Mouse (Mus musculus) hindbrain, postnatal 0 days (tissue): ENCODE measurements around the gene Uqcrq. TPM values are rescaled to one million over a fixed set of nuclear protein-coding genes. Genes with fewer than 3 reads are reported as not detected.
"Not testable (repeated sequence)": the region's sequence is repeated elsewhere in the genome, so short reads cannot be mapped to it uniquely, and the experiment has no call there.

Source experiments
- ATAC-seq: fragments of 200-750 bp; cut with Nextera tagmentation; 2 replicates; pipeline ENCODE4 v1.8.0; 2017; ENCODE audit warnings: mild to moderate bottlenecking, moderate TSS enrichment, moderate library complexity
- DNase-seq: peaks from one replicate; pipeline ENCODE4 v3.0.0-alpha.2; 2015; ENCODE audit warnings: low spot score
- H3K27ac ChIP-seq: fragments of 300-500 bp; sonication (generic); 2 replicates; pipeline ENCODE4 v1.5.1; 2014; ENCODE audit warnings: mild to moderate bottlenecking
- H3K27me3 ChIP-seq: fragments of 300-500 bp; sonication (generic); 2 replicates; pipeline ENCODE4 v1.6.1; 2014; ENCODE audit warnings: low read length, mixed read lengths; ENCODE audit not compliant: insufficient read depth
- H3K36me3 ChIP-seq: fragments of 300-500 bp; sonication (generic); 2 replicates; pipeline ENCODE4 v1.6.1; 2014; ENCODE audit warnings: low read length, mixed read lengths; ENCODE audit not compliant: insufficient read depth
- H3K4me1 ChIP-seq: fragments of 300-500 bp; sonication (generic); 2 replicates; pipeline ENCODE4 v1.6.1; 2014; ENCODE audit warnings: antibody characterized with exemption, low read length, mixed read lengths; ENCODE audit not compliant: insufficient read depth
- H3K4me2 ChIP-seq: fragments of 300-500 bp; sonication (generic); 2 replicates; pipeline ENCODE4 v1.6.1; 2014; ENCODE audit warnings: low read depth, mild to moderate bottlenecking, low read length, moderate library complexity, mixed read lengths
- H3K4me3 ChIP-seq: fragments of 300-500 bp; sonication (generic); 2 replicates; pipeline ENCODE4 v1.5.1; 2014; ENCODE audit warnings: low read length
- H3K9ac ChIP-seq: fragments of 300-500 bp; sonication (generic); replicated peaks from 2 replicates; pipeline ENCODE4 v1.6.1; 2014; ENCODE audit warnings: mild to moderate bottlenecking, low read length, moderate library complexity, mixed read lengths
- H3K9me3 ChIP-seq: fragments of 300-500 bp; sonication (generic); 2 replicates; pipeline ENCODE4 v1.6.1; 2016; ENCODE audit warnings: low read length, mixed read lengths
- CTCF ChIP-seq: IDR thresholded peaks from 2 replicates; pipeline ENCODE4 v1.5.1; 2016; ENCODE audit warnings: antibody characterized with exemption, control low read depth, low read depth
- WGBS: fragments of 180-500 bp; shearing (Covaris S2); extraction: QIAGEN DNeasy Blood & Tissue Kit; methylation state at CpG from one replicate; pipeline ENCODE4 v1.1.7; 2014; 5-methylcytosine and 5-hydroxymethylcytosine counted together
- polyA plus RNA-seq: library from polyadenylated mRNA; unstranded; fragments of >200 nt; fragmentation: Nextera tagmentation; extraction: Ambion mirVana; gene quantifications from 2 replicates; pipeline ENCODE4 v1.2.1, GENCODE M21; 2015
- total RNA-seq: library from RNA; depleted of rRNA; stranded (reverse); fragments of >200 nt; gene quantifications from 2 replicates; pipeline ENCODE4 v1.2.3, GENCODE M21; 2014

The Uqcrq gene
- total and polyA plus RNA-seq, 2 experiments from 2014 or later: 20.4 to 1,041 TPM

DNA sequence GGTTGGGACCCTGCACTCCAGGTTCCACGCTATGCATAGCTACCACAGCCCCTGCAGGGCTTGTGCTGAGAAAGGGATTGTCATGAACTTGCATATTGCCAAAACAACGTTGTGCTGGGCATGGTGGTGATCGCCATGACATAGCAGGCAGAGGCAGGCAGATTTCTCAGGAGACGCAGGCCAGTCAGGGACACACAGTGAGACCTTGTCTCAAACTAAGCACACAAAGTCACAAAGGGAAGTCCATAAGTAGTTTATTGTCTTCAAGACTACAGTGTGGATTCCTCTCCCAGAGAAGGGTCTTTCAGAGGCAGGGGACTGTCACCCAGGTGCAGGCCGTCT is 1.9 kb downstream of the Uqcrq start:
- 96% methylated on average over 5 of the region's 5 CpGs for WGBS
- Histone ChIP-seq H3K4me3 (no peak overlapping the region), H3K9me3 (no peaks in the 10 kb centered on the region), H3K9ac (no peak overlapping the region), H3K4me2 (no peak overlapping the region), H3K4me1 (peaks cover 11% of the 10 kb centered on the region), H3K27me3 (no peaks in the 10 kb centered on the region), H3K36me3 (peaks cover 16% of the 10 kb centered on the region; the same call in 1 of the 2 replicates), H3K27ac (no peak overlapping the region)
- ATAC-seq (no peak), DNase-seq (no peak)
- TF ChIP-seq CTCF: no peak

DNA sequence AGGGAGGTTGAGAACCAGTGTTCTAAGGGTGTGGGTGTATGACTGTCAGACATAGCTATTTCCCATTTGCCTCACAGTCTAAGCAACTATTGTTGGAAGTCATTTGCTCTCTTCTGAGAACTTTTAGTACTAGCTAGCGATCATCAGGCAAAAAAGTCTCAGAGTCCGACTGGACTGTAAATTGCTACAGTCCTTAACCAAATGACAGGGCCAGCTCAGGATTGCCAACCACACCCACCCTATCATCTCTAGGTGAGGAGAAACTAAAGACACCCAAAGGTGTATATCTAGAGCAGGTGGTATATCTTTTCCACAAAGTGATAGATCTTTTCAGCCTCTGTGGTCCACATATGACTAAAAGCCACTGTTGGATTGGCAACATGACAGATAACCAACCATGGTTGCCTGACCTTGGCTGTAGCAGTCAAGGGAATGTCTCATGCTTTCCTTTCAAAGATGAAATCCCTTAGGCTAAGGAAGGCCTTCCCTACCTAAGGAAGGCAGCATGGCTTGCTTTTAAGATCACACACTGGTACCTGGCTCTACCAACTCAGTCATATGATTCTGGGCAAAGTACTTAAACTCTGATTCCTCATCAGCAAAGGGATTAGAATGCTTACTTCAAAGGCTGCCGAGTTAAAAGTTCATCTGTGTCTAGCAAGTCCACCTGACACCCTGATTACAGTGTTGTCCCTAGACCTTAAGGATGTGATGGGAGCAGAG is 2.5 kb downstream of the Uqcrq start:
- Histone ChIP-seq H3K4me2 (no peak overlapping the region), H3K27ac (no peak overlapping the region), H3K27me3 (no peaks in the 10 kb centered on the region), H3K9ac (no peak overlapping the region), H3K4me3 (no peak overlapping the region), H3K4me1 (peaks cover 11% of the 10 kb centered on the region), H3K9me3 (no peaks in the 10 kb centered on the region), H3K36me3 (peaks cover 16% of the 10 kb centered on the region; the same call in 1 of the 2 replicates)
- no peak for TF ChIP-seq CTCF
- WGBS: 93% methylated on average over 3 of the region's 3 CpGs
- DNase-seq (no peak), ATAC-seq (no peak)

DNA sequence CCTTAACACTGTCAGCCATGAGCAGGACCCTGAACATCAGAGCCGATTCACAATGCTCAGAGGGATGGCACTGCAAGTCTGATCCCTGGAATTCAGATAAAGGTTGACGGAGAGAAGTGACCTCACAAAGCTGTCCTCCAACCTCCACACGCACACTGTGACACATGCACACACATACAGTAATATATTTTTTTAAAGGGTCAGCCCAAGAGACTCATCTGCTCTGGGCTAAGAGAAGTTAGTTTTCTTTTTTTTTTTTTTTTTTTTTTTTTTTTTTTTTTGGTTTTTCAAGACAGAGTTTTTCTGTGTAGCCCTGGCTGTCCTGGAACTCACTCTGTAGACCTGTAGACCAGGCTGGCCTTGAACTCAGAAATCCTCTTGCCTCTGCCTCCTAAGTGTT is 3.7 kb downstream of the Uqcrq start:
- not testable (repeated sequence) for H3K4me2 ChIP-seq, H3K27me3 ChIP-seq, H3K9me3 ChIP-seq, H3K4me3 ChIP-seq, DNase-seq, ATAC-seq, H3K27ac ChIP-seq, H3K9ac ChIP-seq
- 89% methylated on average over 3 of the region's 3 CpGs for WGBS
- peaks cover 11% of the 10 kb centered on the region for H3K4me1 ChIP-seq
- H3K36me3 ChIP-seq: peaks cover 16% of the 10 kb centered on the region; the same call in 1 of the 2 replicates

DNA sequence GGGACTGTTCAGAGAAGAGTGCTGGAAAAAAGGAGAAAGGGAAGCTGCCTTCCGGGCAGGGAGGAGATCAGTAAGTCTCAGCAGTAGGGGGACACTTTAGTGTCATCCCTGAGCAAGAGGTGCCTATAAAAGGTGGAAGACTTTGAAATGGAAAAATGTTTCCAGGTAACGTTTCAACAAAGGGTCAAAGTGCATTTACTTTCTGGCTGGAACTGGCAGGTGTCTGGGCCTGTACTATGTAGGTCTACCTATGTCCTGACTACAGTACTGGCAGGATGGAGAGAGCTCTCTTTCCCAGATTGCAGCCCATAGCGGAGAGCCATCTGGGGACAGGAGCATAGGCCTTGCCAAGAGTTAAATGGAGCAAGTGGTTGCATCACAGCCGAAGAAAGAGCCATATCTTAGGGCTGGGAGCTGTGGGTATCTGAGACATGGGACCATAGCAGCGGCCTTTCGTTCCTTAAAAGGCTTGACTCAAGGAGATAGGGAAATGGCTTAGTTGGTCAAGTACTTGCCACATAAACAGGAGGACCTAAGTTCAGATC is 4.8 kb downstream of the Uqcrq start:
- no peak overlapping the region for H3K4me2 ChIP-seq
- TF ChIP-seq CTCF: no peak
- H3K27ac ChIP-seq: no peak overlapping the region
- DNase-seq: no peak
- H3K4me3 ChIP-seq: no peak overlapping the region
- no peaks in the 10 kb centered on the region for H3K9me3 ChIP-seq
- ATAC-seq: no peak
- peaks cover 7% of the 10 kb centered on the region for H3K4me1 ChIP-seq
- no peak overlapping the region for H3K9ac ChIP-seq
- peaks cover 20% of the 10 kb centered on the region; the same call in 1 of the 2 replicates for H3K36me3 ChIP-seq
- WGBS: 82% methylated on average over 6 of the region's 6 CpGs
- no peaks in the 10 kb centered on the region for H3K27me3 ChIP-seq

DNA sequence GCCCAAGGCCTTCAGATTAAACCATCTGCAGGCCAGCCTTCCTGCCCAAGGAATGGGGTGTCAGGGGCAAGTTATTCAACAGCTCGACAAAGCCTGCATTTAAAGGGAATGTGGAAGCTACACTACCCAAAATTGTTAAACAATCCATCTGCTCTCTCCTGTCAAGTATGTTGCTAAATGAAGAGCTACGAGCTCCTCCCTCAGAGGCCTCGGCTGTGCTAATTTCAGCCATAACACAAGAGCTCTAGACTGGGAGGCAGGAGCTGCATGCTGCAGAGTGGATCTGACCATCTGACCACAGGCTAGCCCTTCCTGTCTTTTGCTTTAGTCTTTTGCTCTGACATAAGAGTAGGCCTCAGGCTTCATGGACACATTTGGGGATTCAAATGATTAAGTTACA is 5.4 kb downstream of the Uqcrq start:
- TF ChIP-seq CTCF: no peak
- ATAC-seq (no peak), DNase-seq (no peak)
- 84% methylated on average over 3 of the region's 3 CpGs for WGBS
- Histone ChIP-seq H3K4me3 (no peak overlapping the region), H3K36me3 (peaks cover 20% of the 10 kb centered on the region; the same call in 1 of the 2 replicates), H3K9ac (no peak overlapping the region), H3K4me1 (peaks cover 7% of the 10 kb centered on the region), H3K27ac (no peak overlapping the region), H3K9me3 (no peaks in the 10 kb centered on the region), H3K4me2 (no peak overlapping the region), H3K27me3 (no peaks in the 10 kb centered on the region)

DNA sequence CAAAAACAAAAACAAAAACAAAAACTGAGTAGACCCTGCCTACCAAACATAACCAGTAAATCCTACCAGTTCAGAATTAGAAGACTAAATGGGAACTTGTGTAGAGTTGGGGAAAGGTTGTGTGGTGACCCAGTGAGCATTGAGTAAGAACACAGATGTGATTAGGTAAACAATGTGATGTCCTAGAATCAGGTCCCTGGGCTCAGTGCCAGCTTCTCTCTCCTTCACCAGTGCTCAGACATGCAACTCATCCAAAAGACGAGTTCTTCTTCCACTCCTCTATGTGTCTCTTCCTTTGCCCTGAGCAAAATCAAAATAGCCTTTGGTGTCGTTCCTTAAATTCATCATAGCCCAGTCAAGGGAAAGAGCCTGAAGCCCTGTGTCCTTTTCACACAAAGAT is 5.8 kb downstream of the Uqcrq start:
- Histone ChIP-seq H3K36me3 (peaks cover 20% of the 10 kb centered on the region; the same call in 1 of the 2 replicates), H3K9ac (no peak overlapping the region), H3K9me3 (no peaks in the 10 kb centered on the region), H3K4me2 (no peak overlapping the region), H3K4me3 (no peak overlapping the region), H3K4me1 (peaks cover 5% of the 10 kb centered on the region), H3K27ac (no peak overlapping the region), H3K27me3 (no peaks in the 10 kb centered on the region)
- WGBS: 83% methylated on average over 2 of the region's 2 CpGs
- DNase-seq: no peak
- no peak for TF ChIP-seq CTCF
- ATAC-seq: no peak

DNA sequence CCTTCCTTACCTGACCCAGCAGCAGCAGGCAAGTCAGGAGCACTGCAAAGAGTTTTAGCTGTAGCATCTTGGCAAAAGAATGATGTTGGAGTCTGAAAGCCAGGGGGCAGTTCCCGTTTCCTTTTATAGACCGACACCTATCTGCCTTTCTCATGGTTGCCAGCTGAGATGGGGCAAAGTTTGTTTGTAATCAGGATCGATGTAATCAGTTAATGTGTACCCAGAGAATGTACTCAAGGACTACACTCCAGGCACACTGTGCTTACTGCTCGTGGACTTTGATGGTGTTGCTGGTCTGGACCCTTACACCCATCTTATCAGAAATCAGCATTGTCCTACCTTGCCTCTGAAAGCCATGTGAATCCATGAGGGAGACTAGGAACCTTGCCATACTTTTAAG is 7.6 kb downstream of the Uqcrq start, which contains the start of gene Leap2:
Leap2 (minus strand) TSS at position 135 of the 400 bp plus-strand sequence.
- Histone ChIP-seq H3K36me3 (peaks cover 24% of the 10 kb centered on the region), H3K27me3 (no peaks in the 10 kb centered on the region), H3K9ac (no peak within 1 kb of the TSS), H3K27ac (no peak within 1 kb of the TSS), H3K4me3 (no peak within 1 kb of the TSS), H3K4me1 (no peaks in the 10 kb centered on the region), H3K4me2 (no peak within 1 kb of the TSS), H3K9me3 (no peaks in the 10 kb centered on the region)
- 93% methylated on average over 4 of the region's 4 CpGs for WGBS
- no peak for TF ChIP-seq CTCF
- no peak for ATAC-seq
- DNase-seq: no peak
